Mouse (Mus musculus) ES-E14 (cell line): Measurements from ENCODE around the gene Guk1.

Experiments used
- CHD2 ChIP-seq: IDR thresholded peaks from 2 replicates; pipeline ENCODE4 v1.6.1; 2014; ENCODE audit warnings: mild to moderate bottlenecking, low read depth, low read length, inconsistent platforms
- HCFC1 ChIP-seq: IDR thresholded peaks from 2 replicates; pipeline ENCODE4 v1.6.1; 2012; ENCODE audit warnings: low read length, inconsistent platforms, borderline replicate concordance; ENCODE audit not compliant: insufficient read depth
- MAFK ChIP-seq: IDR thresholded peaks from 2 replicates; pipeline ENCODE4 v1.6.1; 2014; ENCODE audit warnings: mild to moderate bottlenecking, low read depth, low read length, inconsistent platforms; ENCODE audit not compliant: insufficient read depth
- ZC3H11A ChIP-seq: IDR thresholded peaks from 2 replicates; pipeline ENCODE4 v1.6.1; 2012; ENCODE audit warnings: low read depth, mild to moderate bottlenecking, inconsistent platforms, low read length, borderline replicate concordance
- ZNF384 ChIP-seq: IDR thresholded peaks from 2 replicates; pipeline ENCODE4 v1.6.1; 2012; ENCODE audit warnings: low read depth, low read length, inconsistent platforms

DNA sequence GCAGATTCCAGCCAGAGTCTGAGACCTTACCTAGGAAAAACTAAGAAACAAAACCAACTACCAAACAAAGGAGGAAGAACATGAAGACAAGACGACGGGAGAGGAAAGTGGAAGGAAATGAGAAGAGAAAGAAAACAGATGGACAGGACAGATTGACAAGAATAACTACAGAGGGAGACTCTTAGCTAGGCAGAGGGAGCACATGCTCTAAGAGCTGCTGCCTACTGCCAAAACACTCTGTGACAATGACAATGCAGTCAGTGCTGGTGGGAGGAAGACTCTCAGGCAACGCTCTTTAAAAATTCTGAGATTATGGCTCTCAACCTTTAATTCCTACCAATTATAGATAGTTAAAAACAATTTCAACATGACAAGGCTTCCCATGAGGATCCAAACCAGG lies 24.9 kb upstream of the Guk1 start:
- TF ChIP-seq ZC3H11A, result no peak
- TF ChIP-seq MAFK, result no peak
- no peak for TF ChIP-seq ZNF384
- TF ChIP-seq CHD2, result no peak
- no peak for TF ChIP-seq HCFC1
